Mouse (Mus musculus) lung, embryonic 16.5 days (tissue): ENCODE measurements at regions not wholly inside any gene's neighbourhood (a gene's known extent, or its start where the extent isn't known, plus 50 kb on each side); places are given as distances from the start of the nearest gene placed in this dataset. TPM values are rescaled to one million over a fixed set of nuclear protein-coding genes. Genes with fewer than 3 reads are reported as not detected.

Experiments
- ATAC-seq: fragments of 200-750 bp; cut with Nextera tagmentation; 2 replicates; pipeline ENCODE4 v1.8.0; 2017; ENCODE audit warnings: low read depth, mild to moderate bottlenecking, moderate library complexity
- H3K27ac ChIP-seq: fragments of 300-500 bp; sonication (generic); 2 replicates; pipeline ENCODE4 v1.5.1; 2014; ENCODE audit warnings: mild to moderate bottlenecking, control low read depth, low read length
- H3K27me3 ChIP-seq: fragments of 300-500 bp; sonication (generic); 2 replicates; pipeline ENCODE4 v1.6.1; 2014; ENCODE audit warnings: low read depth, low read length, mixed read lengths; ENCODE audit not compliant: control insufficient read depth, insufficient read depth
- H3K36me3 ChIP-seq: fragments of 300-500 bp; sonication (generic); 2 replicates; pipeline ENCODE4 v1.6.1; 2014; ENCODE audit warnings: low read length; ENCODE audit not compliant: control insufficient read depth, insufficient read depth
- H3K4me1 ChIP-seq: fragments of 300-500 bp; sonication (generic); replicated peaks from 2 replicates; pipeline ENCODE4 v1.6.1; 2014; ENCODE audit warnings: low read length, mixed read lengths; ENCODE audit not compliant: control insufficient read depth, insufficient read depth
- H3K4me2 ChIP-seq: fragments of 300-500 bp; sonication (generic); 2 replicates; pipeline ENCODE4 v1.6.1; 2014; ENCODE audit warnings: low read depth, low read length, control low read depth
- H3K4me3 ChIP-seq: fragments of 300-500 bp; sonication (generic); 2 replicates; pipeline ENCODE4 v1.5.1; 2014; ENCODE audit warnings: mild to moderate bottlenecking, low read length, control low read depth
- H3K9ac ChIP-seq: fragments of 300-500 bp; sonication (generic); 2 replicates; pipeline ENCODE4 v1.6.1; 2014; ENCODE audit warnings: low read length, control low read depth
- H3K9me3 ChIP-seq: fragments of 300-500 bp; sonication (generic); 2 replicates; pipeline ENCODE4 v1.6.1; 2016; ENCODE audit warnings: low read length; ENCODE audit not compliant: control insufficient read depth
- WGBS: fragments of 180-500 bp; shearing (Covaris S2); extraction: QIAGEN DNeasy Blood & Tissue Kit; methylation state at CpG from one replicate; pipeline ENCODE4 v1.1.7; 2014; 5-methylcytosine and 5-hydroxymethylcytosine counted together
- microRNA-seq: library from miRNA; unstranded; fragments of <30 nt; microRNA quantifications from one replicate; pipeline ENCODE4, GENCODE M21; 2016

DNA sequence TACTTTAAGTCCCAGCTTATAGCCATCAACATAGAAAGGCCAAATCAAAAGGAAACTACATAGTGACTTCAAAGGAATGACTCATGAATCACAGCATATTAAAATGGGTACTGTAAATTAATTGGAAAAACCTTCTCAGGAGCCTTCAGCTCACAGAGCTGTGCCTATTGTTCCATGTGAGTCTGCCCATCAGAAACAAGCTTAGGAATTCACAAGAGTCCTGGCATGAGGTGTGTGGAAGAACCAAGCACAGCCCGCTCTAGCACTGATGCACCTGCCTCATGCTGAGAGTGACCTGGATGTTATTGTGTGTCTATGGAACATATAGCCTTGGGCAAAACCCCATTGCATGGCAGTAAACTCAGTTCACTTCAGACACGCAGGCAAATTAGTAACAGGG lies 61.5 kb upstream of the Adamts16 start:
- H3K27ac ChIP-seq = no peak overlapping the region

DNA sequence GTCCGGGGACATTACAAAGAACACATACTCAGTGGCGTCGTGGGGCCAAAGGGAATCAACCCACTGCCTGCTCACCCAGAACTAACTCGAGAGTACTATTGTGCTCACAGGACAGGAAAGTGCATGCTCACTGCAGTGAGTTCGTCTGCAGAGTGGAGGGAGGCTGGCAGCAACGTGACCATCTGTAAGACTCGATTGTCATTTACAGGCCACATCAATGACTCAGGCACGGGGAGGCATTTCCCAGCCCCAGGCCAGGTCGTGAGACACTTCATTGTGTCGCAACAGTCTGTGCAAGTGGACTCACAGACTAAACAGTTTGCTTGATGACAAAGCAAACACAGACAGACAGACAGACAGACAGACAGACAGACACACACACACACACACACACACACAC lies 61.1 kb upstream of the Adamts16 start:
- Histone ChIP-seq H3K4me1 (no peaks in the 10 kb centered on the region), H3K27me3 (no peaks in the 10 kb centered on the region), H3K9me3 (no peaks in the 10 kb centered on the region; the same call in 1 of the 2 replicates), H3K4me2 (no peak overlapping the region), H3K27ac (no peak overlapping the region), H3K36me3 (no peaks in the 10 kb centered on the region), H3K4me3 (no peak overlapping the region), H3K9ac (no peak overlapping the region)
- no peak for ATAC-seq
- WGBS = 33% methylated on average over 10 of the region's 10 CpGs

More for the DNA sequence above, 61.5 kb upstream of the Adamts16 start:
- no peaks in the 10 kb centered on the region for H3K27me3 ChIP-seq
- no peaks in the 10 kb centered on the region for H3K36me3 ChIP-seq
- H3K9ac ChIP-seq = no peak overlapping the region
- no peak overlapping the region for H3K4me3 ChIP-seq
- H3K9me3 ChIP-seq = no peaks in the 10 kb centered on the region
- H3K4me2 ChIP-seq = no peak overlapping the region
- ATAC-seq = no peak
- WGBS = 87% methylated on average over 2 of the region's 2 CpGs
- H3K4me1 ChIP-seq = no peaks in the 10 kb centered on the region

DNA sequence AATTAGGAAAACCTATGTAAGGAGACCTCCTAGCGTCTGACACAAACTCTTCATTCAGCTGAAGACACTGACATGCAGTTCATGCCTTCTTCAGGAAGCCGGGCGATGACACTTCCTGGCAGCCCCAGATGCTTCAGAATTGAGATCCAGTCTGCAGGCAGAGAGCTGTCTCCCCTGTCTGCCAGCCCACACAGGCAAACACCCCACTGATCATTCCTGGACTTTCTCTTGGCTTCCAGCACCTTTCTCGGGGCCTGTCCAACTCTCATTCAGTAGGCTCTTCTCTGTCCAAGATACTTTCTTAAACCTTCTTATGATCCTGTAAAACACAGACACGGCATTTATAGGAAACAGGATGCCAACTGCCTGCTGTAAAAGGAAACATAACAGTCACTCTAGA lies 50.0 kb upstream of the Adamts16 start:
- Histone ChIP-seq H3K4me2 (no peak overlapping the region), H3K9me3 (no peaks in the 10 kb centered on the region), H3K4me1 (no peaks in the 10 kb centered on the region), H3K9ac (no peak overlapping the region), H3K27me3 (no peaks in the 10 kb centered on the region), H3K4me3 (no peak overlapping the region), H3K36me3 (no peaks in the 10 kb centered on the region), H3K27ac (no peak overlapping the region)
- ATAC-seq = no peak
- WGBS = 57% methylated on average over 5 of the region's 5 CpGs

Small RNA genes lying in the stretch of these regions (microRNA-seq; reads per million reads assigned to microRNA genes)
- gene Mir466f-4 = not detected
